Mouse (Mus musculus) thymus, postnatal 4 days (tissue): ENCODE results near the gene Ikzf2.

Experiments used
- DNase-seq: peaks from one replicate; pipeline ENCODE4 v3.0.0; 2021

Ikzf2 gene

GRCm38 (mm10) chr1:69687076-69687991 lies at the start of gene Ikzf2:
TSS of gene Ikzf2 (minus strand) at chr1:69687245.
- peak; percentile 87 for DNase-seq

DNA sequence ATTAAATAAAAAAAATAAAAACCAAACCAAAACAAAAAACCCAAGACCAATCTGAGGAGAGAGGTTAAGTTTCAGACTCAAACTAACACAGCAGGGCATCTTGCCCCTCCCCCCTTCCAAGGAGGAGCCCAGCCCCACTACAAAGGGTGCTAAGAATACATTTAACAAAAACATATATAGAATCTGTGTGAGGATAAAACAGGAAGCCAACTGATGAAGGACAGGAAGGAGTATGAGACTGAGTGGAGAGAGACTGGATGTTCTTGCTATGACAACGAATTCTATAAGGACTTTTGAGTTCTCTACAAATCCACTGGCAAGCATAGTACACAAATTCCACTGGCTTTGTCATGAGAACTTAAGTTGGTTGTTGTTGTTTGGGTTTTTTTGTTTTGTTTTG lies 42.7 kb upstream of the Ikzf2 start:
- peak; percentile 12 for DNase-seq

GRCm38 (mm10) chr1:69729031-69729679 lies 42.1 kb upstream of the Ikzf2 start:
- no peak for DNase-seq

GRCm38 (mm10) chr1:69727968-69728367 lies 40.9 kb upstream of the Ikzf2 start:
- DNase-seq: no peak

- DNase-seq: no peak
These were observed 30.1 kb upstream of the Ikzf2 start for GRCm38 (mm10) chr1:69717107-69717506.

DNA sequence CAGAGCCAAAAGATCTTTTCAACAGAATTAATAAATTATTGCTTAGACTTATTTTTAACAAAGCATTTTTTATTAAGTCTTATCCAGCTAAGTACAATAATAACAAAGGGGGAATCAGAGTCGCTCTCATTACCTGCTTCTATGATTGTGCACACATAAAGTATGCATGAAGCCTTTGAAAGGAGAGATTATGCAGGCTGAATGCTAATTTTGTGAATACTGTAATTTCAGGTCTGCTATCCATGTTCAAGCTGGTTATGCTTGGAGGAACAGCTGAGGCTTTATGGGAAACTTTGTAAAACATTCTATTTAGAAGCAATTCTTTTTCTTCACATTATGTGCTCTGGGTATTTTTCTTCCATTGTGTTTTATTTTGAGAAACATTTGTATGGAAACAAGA lies 21.5 kb upstream of the Ikzf2 start:
- no peak for DNase-seq

GRCm38 (mm10) chr1:69703506-69704156 lies 16.6 kb upstream of the Ikzf2 start:
- no peak for DNase-seq

- no peak for DNase-seq
These were observed 4.9 kb upstream of the Ikzf2 start for GRCm38 (mm10) chr1:69691946-69692345.

- peak; percentile 52 for DNase-seq
These were observed 1.9 kb upstream of the Ikzf2 start for GRCm38 (mm10) chr1:69688961-69689360.

DNA sequence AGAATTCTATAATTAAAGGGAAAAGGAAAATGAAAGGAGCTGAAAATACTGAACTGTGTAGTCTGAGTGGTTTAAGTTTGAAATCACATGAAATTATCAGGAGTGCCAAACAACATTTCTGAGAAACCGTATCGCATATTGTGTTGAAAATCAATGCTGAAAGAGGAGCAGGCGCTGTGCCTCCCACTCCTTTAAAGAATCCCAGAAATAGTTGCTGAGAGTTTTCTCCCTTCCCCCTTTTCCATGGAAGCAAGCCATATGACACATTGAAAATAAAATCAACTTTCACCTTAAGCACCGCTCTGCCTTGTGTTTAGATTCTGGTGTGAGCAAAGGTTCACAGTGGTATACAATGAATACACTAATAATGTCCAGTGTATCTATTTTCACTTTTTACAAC lies 1.1 kb upstream of the Ikzf2 start:
- no peak for DNase-seq

DNA sequence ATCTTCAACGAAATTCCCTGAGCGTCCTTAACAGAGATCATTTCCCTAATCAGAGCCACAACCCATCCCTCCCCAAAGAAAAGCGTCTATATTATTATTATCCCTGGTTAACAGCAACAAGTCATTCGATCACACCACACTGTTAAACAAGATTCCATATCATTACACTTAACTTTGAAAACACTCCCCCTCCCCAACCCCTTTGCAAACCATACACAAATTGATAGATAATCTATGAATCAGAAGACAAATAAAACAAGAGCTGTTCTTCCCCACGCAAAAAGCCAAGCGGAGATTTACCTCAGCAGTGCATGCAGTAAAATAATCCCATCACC lies 337 bp downstream of the Ikzf2 start:
- DNase-seq: no peak

GRCm38 (mm10) chr1:69685890-69686490 lies 1.1 kb downstream of the Ikzf2 start:
- DNase-seq: no peak

DNA sequence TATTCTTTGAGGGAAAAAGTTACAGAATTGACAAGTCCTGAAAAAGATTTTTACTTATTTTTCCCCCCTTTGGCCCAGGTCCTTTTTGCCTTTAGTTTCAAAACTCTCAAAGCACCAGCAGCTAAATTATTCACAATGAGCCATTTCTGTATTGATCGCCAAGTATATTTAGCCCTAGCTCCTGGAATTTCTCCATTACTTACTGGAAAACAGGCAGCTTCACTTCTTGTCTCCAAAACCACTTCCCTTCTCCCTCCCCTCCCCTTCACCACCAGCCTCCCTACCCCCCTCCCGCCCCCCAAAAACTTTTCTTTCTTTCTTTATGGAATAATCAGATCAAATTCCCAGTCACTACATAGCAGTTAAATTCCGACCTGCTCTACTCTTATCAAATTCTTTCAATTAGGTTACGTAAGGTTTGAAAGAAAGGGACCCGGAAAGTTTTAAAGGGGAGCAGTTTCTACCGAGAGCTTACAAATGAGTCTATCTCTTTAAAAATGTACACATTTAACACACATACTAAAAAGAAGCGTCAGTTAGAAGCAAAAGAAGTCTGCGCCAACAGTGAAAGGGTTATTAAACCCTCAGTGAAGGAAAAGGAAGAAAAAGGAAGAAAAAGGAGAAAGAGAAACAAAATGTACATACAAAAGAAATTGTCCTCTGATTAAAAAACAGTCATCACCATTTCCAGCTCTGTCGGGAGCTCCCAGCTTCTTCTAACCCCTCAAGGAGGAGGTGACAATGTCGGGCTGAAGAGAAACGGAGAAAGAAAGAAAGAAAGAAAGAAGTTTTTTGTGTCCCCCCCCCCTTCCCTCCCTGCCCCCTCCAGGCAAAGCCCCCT lies 1.8 kb downstream of the Ikzf2 start:
- peak; percentile 16 for DNase-seq

GRCm38 (mm10) chr1:69684280-69685040 lies 2.6 kb downstream of the Ikzf2 start:
- DNase-seq: peak; percentile 34

DNA sequence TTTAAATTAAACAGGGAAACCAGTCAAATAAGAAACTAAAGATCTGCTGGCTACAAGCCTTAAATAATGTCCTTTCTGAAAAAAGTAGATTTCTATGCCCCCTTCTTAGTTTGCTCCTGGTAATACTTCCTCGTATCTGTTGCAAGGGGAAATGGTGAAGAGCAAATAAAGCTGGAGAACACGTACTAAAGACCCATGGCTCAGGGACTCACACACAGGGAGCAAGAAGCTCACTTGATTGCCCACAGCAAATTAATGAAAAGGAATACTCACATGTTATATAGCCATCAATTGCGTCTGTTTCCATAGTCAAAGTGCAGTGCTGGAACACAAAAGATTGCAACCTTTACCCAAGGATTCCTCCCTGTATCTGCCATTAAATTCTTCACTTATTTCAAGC lies 3.2 kb downstream of the Ikzf2 start:
- no peak for DNase-seq

DNA sequence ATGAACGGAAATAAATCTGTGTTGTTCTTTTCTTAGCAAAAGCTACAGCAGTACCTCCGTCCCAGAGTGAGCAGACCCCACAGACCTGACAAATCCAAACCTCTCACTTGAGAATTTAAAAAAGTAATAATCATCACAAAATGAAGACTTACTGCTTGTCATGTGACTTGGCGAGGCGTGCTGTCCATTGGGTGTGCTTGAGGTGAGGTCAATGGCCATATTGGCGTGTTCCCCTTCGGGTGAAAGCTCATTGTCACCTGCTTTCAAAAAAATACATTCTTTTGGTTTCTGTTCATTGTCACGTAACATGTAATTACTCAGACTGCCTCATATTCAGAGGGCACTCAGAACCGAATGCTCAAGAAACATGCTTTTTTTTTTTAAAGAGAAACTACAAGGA lies 4.0 kb downstream of the Ikzf2 start:
- no peak for DNase-seq

- DNase-seq: no peak
These were observed 4.8 kb downstream of the Ikzf2 start for GRCm38 (mm10) chr1:69682261-69682660.

- DNase-seq: no peak
These were observed 6.0 kb downstream of the Ikzf2 start for GRCm38 (mm10) chr1:69681003-69681402.

DNA sequence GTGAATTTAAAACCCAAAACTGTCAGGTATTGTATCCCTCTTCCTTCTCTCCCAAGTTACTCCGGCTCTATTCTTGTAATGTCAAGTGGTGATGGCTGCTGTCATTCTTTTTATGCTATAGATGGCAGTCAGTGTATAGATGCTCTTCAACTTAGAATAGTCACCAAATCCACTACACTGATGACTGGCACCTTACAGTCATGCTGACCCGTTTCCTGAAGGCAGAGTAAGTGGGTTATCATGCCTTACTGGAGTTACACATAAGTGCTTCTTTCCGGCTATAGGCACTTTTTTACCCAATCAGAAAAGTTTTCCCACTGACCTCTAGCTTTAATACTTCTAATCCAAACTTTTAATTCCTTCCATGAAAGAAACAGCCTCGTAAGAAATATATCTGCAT lies 6.5 kb downstream of the Ikzf2 start:
- no peak for DNase-seq

GRCm38 (mm10) chr1:69669897-69670404 lies 17.1 kb downstream of the Ikzf2 start:
- DNase-seq: no peak

- no peak for DNase-seq
These were observed 19.6 kb downstream of the Ikzf2 start for GRCm38 (mm10) chr1:69667456-69667855.

DNA sequence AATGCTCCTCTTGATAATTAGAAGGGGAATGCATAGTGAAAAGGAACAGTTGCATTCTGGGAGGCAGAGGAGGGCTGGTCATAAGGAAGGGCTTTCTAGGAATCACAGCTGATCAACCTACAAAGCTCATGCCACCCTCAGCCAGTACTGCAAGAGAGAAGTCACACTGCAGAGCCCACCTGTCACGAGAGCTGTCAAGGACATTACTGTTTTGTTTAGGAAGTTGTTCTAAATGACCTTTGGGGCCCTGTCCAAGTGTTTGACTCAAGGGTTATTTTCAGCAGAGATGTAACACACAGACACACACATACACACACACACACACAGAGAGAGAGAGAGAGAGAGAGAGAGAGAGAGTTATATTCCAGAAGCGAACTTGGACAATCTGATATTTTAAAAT lies 27.3 kb downstream of the Ikzf2 start:
- DNase-seq: no peak
